Mouse (Mus musculus): ENCODE measurements around the gene Nol8. TPM values are rescaled to one million over a fixed set of nuclear protein-coding genes. Genes with fewer than 3 reads are reported as not detected.

Gene Nol8
- total and polyA plus RNA-seq, 3 experiments, result 20.1 to 484 (median 26.2) TPM

GRCm38 (mm10) chr13:49623216-49623615 lies 29.7 kb upstream of the Nol8 start:
- H3K4me3 ChIP-seq (ENCODE audit: control insufficient read depth in 1 of 2, insufficient read depth in 1 of 2, low read depth in 2 of 2, low read length in 2 of 2), result no peak overlapping the region
- peaks cover 0 to 5% of the 10 kb centered on the region in 2 experiments; a peak in 2 of 4 replicates for H3K4me1 ChIP-seq (ENCODE audit: control insufficient read depth in 1 of 2, insufficient read depth in 2 of 2, low read length in 2 of 2)
- no peak overlapping the region for H3K9ac ChIP-seq (ENCODE audit: control insufficient read depth, low read depth, low read length, poor library complexity, severe bottlenecking)
- no peak overlapping the region for H3K27ac ChIP-seq (ENCODE audit: control insufficient read depth, low read depth, low read length)
- TF ChIP-seq CHD2 (IDR thresholded peaks at IDR 0.05; ENCODE audit: low read length) (no peak), TCF12 (IDR thresholded peaks at IDR 0.05; ENCODE audit: low read depth, low read length) (no peak), ZNF384 (IDR thresholded peaks at IDR 0.05; ENCODE audit: low read depth, low read length) (no peak), CHD1 (IDR thresholded peaks at IDR 0.05; ENCODE audit: low read depth, low read length) (no peak), NRF1 (IDR thresholded peaks at IDR 0.05; ENCODE audit: insufficient read depth, low read depth, low read length, poor library complexity, severe bottlenecking) (no peak), MXI1 (IDR thresholded peaks at IDR 0.05; ENCODE audit: low read depth, low read length) (no peak), POLR2AphosphoS5 (IDR thresholded peaks at IDR 0.05; ENCODE audit: borderline replicate concordance, low read depth, low read length) (no peak), POLR2AphosphoS2 (IDR thresholded peaks at IDR 0.05; ENCODE audit: low read length) (no peak), SMC3 (IDR thresholded peaks at IDR 0.05; ENCODE audit: low read depth, low read length) (no peak), POLR2A (IDR thresholded peaks at IDR 0.05; ENCODE audit: control insufficient read depth in 1 of 2, insufficient read depth in 1 of 2, low read depth in 1 of 2, low read length in 2 of 2, poor library complexity in 1 of 2) (no peak), MYC (IDR thresholded peaks at IDR 0.05; ENCODE audit: low read depth, low read length) (no peak), JUND (IDR thresholded peaks at IDR 0.05; ENCODE audit: low read depth, low read length) (no peak), USF1 (IDR thresholded peaks at IDR 0.05; ENCODE audit: low read depth, low read length) (no peak), GATA1 (IDR thresholded peaks at IDR 0.05; ENCODE audit: low read depth, low read length) (no peak), RAD21 (IDR thresholded peaks at IDR 0.05; ENCODE audit: low read depth, low read length) (no peak), ZMIZ1 (IDR thresholded peaks at IDR 0.05; ENCODE audit: low read depth, low read length) (no peak), GABPA (IDR thresholded peaks at IDR 0.05; ENCODE audit: low read depth, low read length) (no peak), USF2 (IDR thresholded peaks at IDR 0.05; ENCODE audit: borderline replicate concordance in 1 of 2, insufficient read depth in 1 of 2, low read depth in 1 of 2, low read length in 2 of 2) (no peak)
- H3K79me2 ChIP-seq (ENCODE audit: control insufficient read depth, insufficient read depth, low read length, poor library complexity), result no peaks in the 10 kb centered on the region; the same call in 1 of the 2 replicates
- no peaks in the 10 kb centered on the region for H3K9me3 ChIP-seq (replicated peaks; ENCODE audit: insufficient read depth, low read length)
- no peaks in the 10 kb centered on the region for H3K27me3 ChIP-seq (ENCODE audit: control insufficient read depth in 1 of 2, insufficient read depth in 2 of 2, low read length in 2 of 2)
- no peak for DNase-seq (ENCODE audit: low read depth, low spot score)
- peaks cover 0 to 4% of the 10 kb centered on the region in 2 experiments; a peak in 3 of 4 replicates for H3K36me3 ChIP-seq (ENCODE audit: control insufficient read depth in 1 of 2, insufficient read depth in 2 of 2, low read length in 2 of 2)

GRCm38 (mm10) chr13:49628167-49628566 lies 24.7 kb upstream of the Nol8 start:
- peaks cover 0 to 3% of the 10 kb centered on the region in 2 experiments; a peak in 2 of 4 replicates for H3K36me3 ChIP-seq (ENCODE audit: control insufficient read depth in 1 of 2, insufficient read depth in 2 of 2, low read length in 2 of 2)
- DNase-seq (ENCODE audit: low read depth, low spot score), result no peak
- H3K9ac ChIP-seq (ENCODE audit: control insufficient read depth, low read depth, low read length, poor library complexity, severe bottlenecking), result no peak overlapping the region
- no peaks in the 10 kb centered on the region for H3K9me3 ChIP-seq (replicated peaks; ENCODE audit: insufficient read depth, low read length)
- no peak for TF ChIP-seq SIN3A (IDR thresholded peaks at IDR 0.05; ENCODE audit: low read length)
- no peaks in the 10 kb centered on the region for H3K79me2 ChIP-seq (ENCODE audit: control insufficient read depth, insufficient read depth, low read length, poor library complexity)
- H3K4me1 ChIP-seq (ENCODE audit: control insufficient read depth in 1 of 2, insufficient read depth in 2 of 2, low read length in 2 of 2), result peaks cover 0 to 3% of the 10 kb centered on the region in 2 experiments; a peak in 3 of 4 replicates
- no peak overlapping the region for H3K27ac ChIP-seq (ENCODE audit: control insufficient read depth, low read depth, low read length)
- H3K27me3 ChIP-seq (ENCODE audit: control insufficient read depth in 1 of 2, insufficient read depth in 2 of 2, low read length in 2 of 2), result no peaks in the 10 kb centered on the region
- H3K4me3 ChIP-seq (ENCODE audit: control insufficient read depth in 1 of 2, insufficient read depth in 1 of 2, low read depth in 2 of 2, low read length in 2 of 2), result no peak overlapping the region
